Comparison of ENCODE assay signal across 8 mouse cellular contexts in genomic region chr6:34780943-34781289, GRCm38 (mm10). TPM values are rescaled to one million over a fixed set of nuclear protein-coding genes. Genes with fewer than 3 reads are reported as not detected.
A peak's percentile ranks its signal among the peaks of the same experiment; 100 is the strongest.
DNase-seq lines count a peak whose midpoint lies in the region; ATAC-seq and TF ChIP-seq lines count a peak whose summit lies in the region.

No protein-coding gene starts in this region.

- no peaks in the 10 kb centered on the region for H3K27me3 ChIP-seq in spleen, adult 2 months (ENCODE audit: control insufficient read depth, insufficient read depth, low read length)
- no peaks in the 10 kb centered on the region for H3K27me3 ChIP-seq in liver, embryonic 12.5 days (replicated peaks)
- no peaks in the 10 kb centered on the region for H3K27me3 ChIP-seq in stomach, postnatal 0 days (ENCODE audit: control insufficient read depth, insufficient read depth, low read length)

- peak overlapping the region; percentile 94 for H3K4me2 ChIP-seq in liver, embryonic 12.5 days
- H3K4me2 ChIP-seq in stomach, postnatal 0 days (replicated peaks; ENCODE audit: low read depth), result peak overlapping the region; percentile 82

- no peak for DNase-seq in cerebellum, adult 8-10 months
- no peak for DNase-seq in spleen, adult 2 months (ENCODE audit: low read depth in 1 of 2, low spot score in 2 of 2)
- no peak for DNase-seq in spleen, adult 12 weeks (ENCODE audit: low spot score)
- no peak for DNase-seq in stomach, postnatal 0 days (ENCODE audit: low spot score)
- DNase-seq in embryo, embryonic 9.5 days (ENCODE audit: extremely low spot score), result no peak
- no peak for DNase-seq in frontal cortex, postnatal 14 days (ENCODE audit: low spot score in 2 of 2)

- H3K4me3 ChIP-seq in spleen, adult 2 months (ENCODE audit: extremely low read depth, insufficient read depth, insufficient read length), result peak overlapping the region; percentile 82
- H3K4me3 ChIP-seq in liver, embryonic 12.5 days, result peak overlapping the region; percentile 79
- peak overlapping the region; percentile 79 for H3K4me3 ChIP-seq in stomach, postnatal 0 days (ENCODE audit: low read depth, low read length)

- no peak for TF ChIP-seq POLR2A in spleen, adult 2 months (IDR thresholded peaks at IDR 0.05; ENCODE audit: low read depth, low read length)

- H3K9me3 ChIP-seq in liver, embryonic 12.5 days (replicated peaks), result no peaks in the 10 kb centered on the region
- H3K9me3 ChIP-seq in stomach, postnatal 0 days (ENCODE audit: control insufficient read depth, low read length), result no peaks in the 10 kb centered on the region

- no peaks in the 10 kb centered on the region for H3K4me1 ChIP-seq in spleen, adult 2 months (ENCODE audit: control insufficient read depth, insufficient read depth, insufficient read length)
- peaks cover 6% of the 10 kb centered on the region; the same call in 1 of the 2 replicates for H3K4me1 ChIP-seq in liver, embryonic 12.5 days
- H3K4me1 ChIP-seq in stomach, postnatal 0 days (replicated peaks; ENCODE audit: control insufficient read depth, insufficient read depth), result no peaks in the 10 kb centered on the region

- peak overlapping the region; percentile 97 for H3K27ac ChIP-seq in spleen, adult 2 months (ENCODE audit: insufficient read depth, low read length)
- peak overlapping the region; percentile 99 for H3K27ac ChIP-seq in liver, embryonic 12.5 days
- H3K27ac ChIP-seq in stomach, postnatal 0 days (replicated peaks), result peak overlapping the region; percentile 98

- ATAC-seq in cerebellum, adult (ENCODE audit: insufficient number of reproducible peaks, low FRiP score, low TSS enrichment), result peak; percentile 23; the same call in 1 of the 2 replicates
- ATAC-seq in liver, embryonic 12.5 days, result no peak
- ATAC-seq in stomach, postnatal 0 days (ENCODE audit: low FRiP score, low TSS enrichment), result no peak

- TF ChIP-seq EP300 in stomach, postnatal 0 days (optimal IDR thresholded peaks at IDR 0.05), result no peak

- WGBS in spleen, adult 2 months, result 2% methylated on average over 13 of the region's 13 CpGs
- 3% methylated on average over 13 of the region's 13 CpGs for WGBS in liver, embryonic 12.5 days (ENCODE audit: insufficient replicate concordance)
- WGBS in stomach, postnatal 0 days, result 2% methylated on average over 13 of the region's 13 CpGs

- H3K9ac ChIP-seq in liver, embryonic 12.5 days, result peak overlapping the region; percentile 94
- H3K9ac ChIP-seq in stomach, postnatal 0 days (ENCODE audit: low read length), result peak overlapping the region; percentile 96

- TF ChIP-seq CTCF in spleen, adult 2 months (IDR thresholded peaks at IDR 0.05; ENCODE audit: extremely low read depth, insufficient read depth, insufficient read length, insufficient replicate concordance), result no peak
- TF ChIP-seq CTCF in stomach, postnatal 0 days (IDR thresholded peaks at IDR 0.05; ENCODE audit: low read depth), result no peak

- peaks cover 2% of the 10 kb centered on the region for H3K36me3 ChIP-seq in spleen, adult 2 months (ENCODE audit: control insufficient read depth, insufficient read depth, low read length)
- peaks cover 7% of the 10 kb centered on the region for H3K36me3 ChIP-seq in liver, embryonic 12.5 days
- no peaks in the 10 kb centered on the region for H3K36me3 ChIP-seq in stomach, postnatal 0 days (ENCODE audit: control insufficient read depth, insufficient read depth, low read length)

RNA-seq across cellular contexts. Expression of gene Agbl3, which starts 0.7 kb away (rescaled TPM):
- 1.0 and 1.5 TPM in 2 replicates for polyA plus RNA-seq in spleen, adult 2 months (2012; rRNA removed)
- polyA plus RNA-seq in liver, embryonic 12.5 days (2016; fragmentation: Nextera tagmentation; extraction: Ambion mirVana), result 4.5 and 6.0 TPM in 2 replicates
- 6.0 and 6.5 TPM in 2 replicates for polyA plus RNA-seq in stomach, postnatal 0 days (2015; fragmentation: Nextera tagmentation; extraction: Ambion mirVana)
